Mouse (Mus musculus): Measurements from ENCODE around the gene Fkbp7.

Fkbp7 gene

DNA sequence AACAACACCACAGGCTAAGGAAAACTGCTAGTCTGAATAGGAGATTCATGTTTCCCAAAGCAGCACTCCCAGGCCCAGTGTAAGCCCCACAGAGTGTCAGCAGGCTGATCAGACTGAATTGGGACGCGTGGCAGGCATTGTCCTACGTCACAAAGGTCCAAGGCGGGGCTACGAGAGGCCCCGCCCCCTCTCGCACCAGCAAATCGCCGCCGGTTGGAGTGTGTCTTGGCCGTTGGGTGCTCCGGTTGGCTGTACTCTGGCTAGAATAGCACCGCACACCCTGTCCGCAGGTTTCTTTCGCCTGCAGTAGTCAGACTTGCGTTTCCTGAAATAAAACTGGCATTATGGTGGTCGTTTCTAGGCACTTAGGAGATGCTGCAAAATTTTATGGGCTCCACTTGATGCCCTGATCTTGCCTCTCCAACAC is at the start of gene Fkbp7:
TSS of gene Fkbp7 (minus strand) at position 151 of the 427 bp plus-strand sequence.
- DNase-seq: peak; percentile 95

DNA sequence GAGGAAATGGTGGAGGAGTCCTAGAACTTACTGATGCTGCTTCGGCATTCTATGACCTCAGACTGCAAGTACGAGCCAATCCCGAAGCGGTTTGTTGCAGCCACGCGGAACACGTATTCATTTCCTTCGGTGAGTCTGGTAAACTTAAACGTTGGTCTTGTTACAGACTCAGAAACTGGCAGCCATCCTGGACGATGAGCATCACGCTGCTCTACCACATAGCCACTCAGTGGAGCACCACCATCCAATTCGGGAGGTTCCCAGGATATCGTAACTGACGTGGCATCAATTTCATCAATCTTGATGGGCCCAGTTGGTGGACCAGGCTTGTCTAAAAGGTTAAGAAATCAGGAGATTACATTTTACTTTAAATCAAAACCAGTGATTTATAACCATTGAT is 46.7 kb upstream of the Fkbp7 start:
- DNase-seq: no peak

GRCm38 (mm10) chr2:76714984-76715383 is 42.1 kb upstream of the Fkbp7 start:
- DNase-seq: no peak

DNA sequence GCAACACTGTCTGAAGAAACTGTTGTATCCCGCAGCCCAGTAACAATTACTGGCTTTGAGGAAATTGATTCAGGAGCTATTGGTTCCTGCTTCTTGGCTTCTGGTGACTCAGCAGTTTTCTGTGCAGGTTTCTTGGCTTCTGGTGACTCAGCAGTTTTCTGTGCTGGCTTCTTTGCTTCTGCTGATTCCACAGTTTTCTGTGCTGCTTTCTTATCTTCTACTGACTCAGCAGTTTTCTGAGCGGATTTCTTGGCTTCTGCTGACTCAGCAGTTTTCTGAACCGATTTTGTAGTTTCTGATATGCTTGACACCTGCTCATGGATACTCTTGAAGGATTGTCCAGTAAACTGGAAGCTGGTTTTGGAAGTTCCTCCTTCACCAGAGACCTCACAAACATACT is 35.6 kb upstream of the Fkbp7 start:
- peak; percentile 7 for DNase-seq

- no peak for DNase-seq
Observed at GRCm38 (mm10) chr2:76705655-76706054, 32.7 kb upstream of the Fkbp7 start.

GRCm38 (mm10) chr2:76702751-76703150 is 29.8 kb upstream of the Fkbp7 start:
- DNase-seq: no peak

DNA sequence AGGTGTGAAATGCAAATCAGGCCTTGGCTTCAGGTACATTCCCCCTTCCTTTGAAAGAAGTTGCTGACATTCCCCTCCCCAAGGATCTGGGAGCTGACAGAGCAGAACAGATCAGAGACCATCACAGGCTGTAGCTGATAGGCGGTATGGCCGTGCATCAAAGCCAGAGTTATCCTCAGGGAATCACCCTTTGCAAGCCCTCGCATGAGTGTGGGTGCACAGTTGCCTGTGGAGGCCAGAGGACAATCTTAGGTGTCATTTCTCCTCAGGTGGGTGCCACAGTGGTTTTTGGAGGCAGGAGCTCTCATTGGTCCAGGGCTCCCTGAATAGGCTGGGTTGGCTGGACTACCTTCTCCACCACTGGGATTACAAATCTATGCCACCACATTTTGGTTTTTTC is 29.3 kb upstream of the Fkbp7 start:
- DNase-seq: no peak

DNA sequence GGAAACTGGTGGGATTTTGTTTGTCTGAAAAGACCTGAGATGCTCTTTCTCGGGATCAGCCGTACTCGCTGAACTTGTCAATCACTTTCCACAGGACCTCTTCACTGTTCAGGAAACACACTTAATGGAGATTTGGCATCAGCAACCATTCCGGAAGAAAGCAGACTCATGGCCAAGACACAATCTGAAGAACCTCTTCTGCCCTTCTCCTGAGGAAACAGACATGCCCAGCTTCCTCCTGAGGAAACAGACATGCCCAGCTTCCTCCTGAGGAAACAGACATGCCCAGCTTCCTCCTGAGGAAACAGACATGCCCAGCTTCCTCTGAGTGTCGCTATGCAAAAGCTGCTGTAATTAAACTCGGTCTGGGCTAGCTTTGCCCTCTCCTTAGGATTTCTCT is 22.4 kb upstream of the Fkbp7 start:
- no peak for DNase-seq

GRCm38 (mm10) chr2:76693765-76694164 is 20.8 kb upstream of the Fkbp7 start:
- no peak for DNase-seq

GRCm38 (mm10) chr2:76690436-76691204 is 17.7 kb upstream of the Fkbp7 start:
- no peak for DNase-seq

DNA sequence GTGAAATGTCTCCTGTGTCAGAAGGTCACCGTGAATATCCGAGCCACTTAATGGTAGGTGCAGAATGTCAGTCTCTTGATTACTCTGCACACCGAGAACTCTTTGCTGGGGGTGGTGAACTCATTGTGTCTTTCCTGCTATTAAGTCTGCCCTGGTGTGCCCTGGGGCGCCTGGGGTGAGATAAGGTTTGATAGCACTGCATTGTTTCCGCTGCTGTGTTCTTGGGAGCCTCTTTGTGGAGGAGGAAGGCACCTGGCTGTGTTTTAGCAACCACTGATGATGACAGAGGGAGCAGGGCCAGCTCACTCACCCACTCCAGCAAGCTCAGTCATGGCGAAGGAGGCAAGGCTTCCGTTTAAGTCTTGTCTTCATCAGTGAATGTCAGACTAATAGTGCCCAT is 15.2 kb upstream of the Fkbp7 start:
- no peak for DNase-seq

DNA sequence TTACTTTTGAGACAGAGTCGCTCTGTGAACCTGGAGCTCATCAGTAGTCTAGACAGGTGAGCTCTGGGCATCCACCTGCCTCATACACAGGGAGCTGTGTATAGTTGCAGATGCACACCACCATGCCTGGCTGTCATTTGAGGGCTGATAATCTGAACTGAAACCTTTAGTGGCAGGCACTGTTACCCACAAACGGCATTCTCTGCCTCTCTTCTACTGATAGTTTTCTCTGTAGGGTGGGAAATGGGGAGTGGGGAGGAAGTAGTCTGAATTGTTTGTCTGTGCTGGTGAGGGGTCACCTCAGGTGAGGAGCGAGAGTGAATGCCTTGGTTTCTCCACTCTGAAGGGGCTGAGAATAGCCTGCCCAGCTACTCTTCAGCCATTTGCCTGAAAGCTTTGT is 14.7 kb upstream of the Fkbp7 start:
- DNase-seq: no peak

DNA sequence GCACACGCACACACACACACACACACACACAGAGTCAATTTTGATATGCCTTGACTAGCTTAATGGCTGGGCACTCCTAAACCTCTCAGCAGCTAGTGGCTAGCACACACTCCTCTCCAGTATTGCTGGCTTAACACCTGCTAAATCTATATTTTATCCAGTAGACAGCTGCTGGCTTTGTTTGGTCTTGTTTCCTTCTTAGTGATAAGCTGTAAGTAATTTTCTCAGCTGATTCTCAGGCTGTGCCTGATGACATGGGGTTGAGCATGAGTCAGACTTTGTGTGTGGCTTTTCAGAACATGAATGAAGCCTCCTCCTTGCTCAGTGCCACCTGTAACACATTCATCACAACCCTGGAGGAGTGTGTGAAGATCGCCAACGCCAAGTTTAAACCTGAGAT is 14.1 kb upstream of the Fkbp7 start:
- no peak for DNase-seq

- DNase-seq: no peak
Observed at GRCm38 (mm10) chr2:76682301-76682700, 9.4 kb upstream of the Fkbp7 start.

DNA sequence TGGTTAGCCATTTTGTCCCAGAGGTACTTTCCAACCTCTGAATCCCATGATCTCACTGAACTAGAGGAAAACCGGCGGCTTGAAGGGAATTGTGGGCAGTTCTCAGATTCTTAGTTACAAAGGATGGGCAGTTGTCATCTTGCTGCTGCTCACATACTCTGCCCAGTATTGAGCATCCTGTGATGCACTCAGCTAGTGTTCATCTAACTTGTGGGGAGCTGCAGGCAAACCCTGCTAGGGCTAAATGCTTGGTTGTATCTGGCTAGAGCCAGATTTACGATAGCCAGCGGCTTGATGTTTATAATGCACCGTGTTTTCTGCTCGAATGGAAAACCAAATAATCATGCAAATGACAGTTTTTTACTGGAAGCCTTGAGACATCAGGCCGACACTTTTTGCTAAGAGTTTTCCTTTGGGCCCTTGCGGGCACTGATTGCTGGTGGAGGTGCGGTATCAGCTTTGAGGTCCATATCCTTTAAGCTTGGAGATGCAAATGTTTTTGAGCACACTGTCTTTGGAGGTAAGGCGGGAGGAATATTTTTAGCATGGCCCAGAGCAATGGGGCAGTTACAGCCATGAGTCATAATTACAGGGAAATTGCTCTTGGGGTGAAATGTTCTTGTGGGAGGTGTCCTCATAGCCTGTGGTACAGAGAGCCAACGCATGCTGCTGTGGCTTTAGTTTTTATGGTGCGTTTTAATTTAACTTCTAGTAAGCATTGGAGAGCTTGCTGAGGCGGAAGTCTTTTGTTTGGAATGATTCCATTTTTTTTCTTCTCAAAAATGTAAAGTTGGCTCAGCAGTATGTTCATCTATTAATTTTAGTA is 3.7 kb upstream of the Fkbp7 start:
- DNase-seq: peak; percentile 26

DNA sequence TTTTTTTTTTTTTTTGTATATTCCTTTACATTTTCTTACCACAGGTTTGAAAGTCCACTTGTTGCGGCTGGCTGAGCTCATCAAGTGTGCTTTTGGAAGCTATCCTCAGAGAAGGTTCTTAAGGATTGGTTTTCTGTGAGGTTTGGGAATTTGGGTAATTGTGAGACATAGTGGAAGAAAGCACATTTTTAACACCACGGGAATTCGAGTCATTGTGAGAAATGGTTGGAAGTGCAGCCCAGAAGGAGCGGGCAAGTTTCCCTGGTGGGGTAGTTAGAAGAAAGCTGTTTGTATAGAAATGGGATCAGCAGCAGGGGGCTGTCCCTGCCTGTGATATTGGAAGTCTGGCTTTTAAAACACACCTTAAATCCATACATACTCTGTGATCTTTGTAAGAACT is 3.0 kb upstream of the Fkbp7 start:
- peak; percentile 4 for DNase-seq

DNA sequence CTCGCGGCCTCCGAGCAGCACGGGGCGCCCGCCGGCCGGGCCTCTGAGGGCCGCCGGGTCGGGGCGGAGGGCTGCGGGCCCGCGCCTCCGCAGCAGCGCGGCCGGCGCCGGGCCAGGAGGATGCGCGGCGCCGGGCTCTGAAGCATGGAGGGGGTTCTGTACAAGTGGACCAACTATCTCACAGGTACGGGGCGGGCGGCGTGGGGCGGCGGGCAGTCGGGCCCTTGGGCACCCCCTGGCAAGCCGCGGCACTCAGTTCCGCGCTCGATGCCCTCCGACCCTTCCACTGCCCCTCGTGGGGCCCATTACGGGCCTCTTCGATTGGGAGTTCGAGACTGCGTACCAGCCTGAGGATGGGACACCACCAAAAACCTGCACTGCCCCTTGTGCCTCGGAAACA is 2.5 kb upstream of the Fkbp7 start:
- no peak for DNase-seq

DNA sequence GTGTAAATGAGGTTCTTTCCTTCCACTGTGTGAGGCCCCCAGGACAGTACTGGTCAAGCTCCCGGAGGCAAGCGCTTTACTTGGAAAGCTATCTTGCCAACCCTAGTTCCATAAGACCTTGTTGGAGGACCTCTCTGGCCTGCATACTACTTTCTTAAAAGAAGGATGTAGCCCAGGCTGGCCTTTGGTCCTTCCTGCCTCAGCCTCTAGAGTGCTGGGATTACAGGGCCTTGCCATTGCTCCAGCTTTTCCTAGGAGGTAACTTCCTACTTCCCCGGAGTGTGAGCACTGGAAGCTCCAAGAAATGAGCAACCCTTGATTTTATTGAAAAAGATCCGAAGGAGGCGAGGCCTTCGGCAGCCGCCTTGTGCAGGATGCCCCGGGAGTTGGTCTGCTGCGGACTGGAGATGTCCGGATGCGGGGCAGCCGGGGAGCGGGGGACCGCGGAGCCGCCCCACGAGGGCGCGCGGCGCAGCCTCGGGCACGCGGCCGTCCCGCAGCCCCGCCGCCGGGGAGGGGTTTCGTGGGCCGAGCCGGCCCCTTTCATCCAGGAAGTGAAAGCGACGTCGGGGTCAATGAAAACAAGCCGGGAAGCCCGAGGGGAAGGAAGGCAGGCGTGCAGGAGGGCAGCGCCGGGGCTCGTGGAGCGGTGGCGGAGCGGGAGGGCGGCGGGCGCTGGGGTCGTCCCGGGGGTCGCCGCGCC is 2.0 kb upstream of the Fkbp7 start, which contains the start of gene Plekha3:
TSS of gene Plekha3 (plus strand) at position 557 of the 703 bp plus-strand sequence.
- DNase-seq: peak; percentile 90

DNA sequence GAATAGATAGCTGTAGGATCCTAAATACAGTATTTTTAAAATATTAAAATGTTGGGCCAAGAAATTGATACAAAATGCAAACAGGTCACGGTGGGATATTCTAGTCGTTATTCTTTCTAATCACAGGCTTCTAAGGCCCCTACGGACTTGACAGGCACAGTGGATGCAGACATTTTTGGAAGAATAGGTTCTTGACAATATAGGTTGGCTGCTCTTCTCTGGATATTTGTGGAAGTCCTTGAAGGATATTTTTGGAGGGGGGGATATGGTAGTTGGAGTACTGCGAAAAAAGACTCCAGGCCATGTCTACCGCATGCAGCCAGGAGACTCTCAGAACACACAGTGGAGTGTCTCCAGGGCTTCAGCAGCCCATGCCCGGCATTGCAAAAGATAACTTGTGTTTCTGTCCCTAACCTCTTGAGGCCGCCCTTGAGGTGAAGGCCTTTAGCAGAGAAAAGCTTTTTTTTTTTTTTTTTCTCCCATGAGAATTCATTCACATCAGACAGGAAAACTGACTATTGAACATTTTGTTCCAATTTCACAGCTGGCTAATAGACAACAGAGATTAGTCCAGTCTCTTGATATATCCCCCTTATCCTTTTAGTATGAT is 661 bp upstream of the Fkbp7 start:
- DNase-seq: peak; percentile 64

- peak; percentile 16 for DNase-seq
Observed at GRCm38 (mm10) chr2:76672134-76672745, 676 bp downstream of the Fkbp7 start.

- no peak for DNase-seq
Observed at GRCm38 (mm10) chr2:76671641-76672040, 1.3 kb downstream of the Fkbp7 start.

DNA sequence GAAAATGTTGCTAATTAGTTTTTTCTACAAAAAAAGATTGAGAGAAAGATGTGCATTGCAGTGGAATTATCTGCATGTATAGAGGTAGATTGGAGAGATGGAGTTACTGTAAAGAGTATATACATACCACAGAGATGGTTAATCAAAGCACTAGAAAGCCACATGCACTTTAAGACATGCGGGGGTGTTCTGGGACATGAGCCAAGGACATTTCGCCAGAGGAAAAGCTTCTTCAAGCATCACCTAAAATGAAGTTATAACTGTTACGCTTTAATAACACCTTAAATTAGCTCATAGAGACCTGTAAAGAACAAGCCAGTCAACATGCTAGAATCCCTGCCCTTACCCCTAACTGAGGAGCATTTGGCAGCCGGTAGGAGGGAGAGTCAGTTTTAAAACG is 5.7 kb downstream of the Fkbp7 start:
- no peak for DNase-seq

DNA sequence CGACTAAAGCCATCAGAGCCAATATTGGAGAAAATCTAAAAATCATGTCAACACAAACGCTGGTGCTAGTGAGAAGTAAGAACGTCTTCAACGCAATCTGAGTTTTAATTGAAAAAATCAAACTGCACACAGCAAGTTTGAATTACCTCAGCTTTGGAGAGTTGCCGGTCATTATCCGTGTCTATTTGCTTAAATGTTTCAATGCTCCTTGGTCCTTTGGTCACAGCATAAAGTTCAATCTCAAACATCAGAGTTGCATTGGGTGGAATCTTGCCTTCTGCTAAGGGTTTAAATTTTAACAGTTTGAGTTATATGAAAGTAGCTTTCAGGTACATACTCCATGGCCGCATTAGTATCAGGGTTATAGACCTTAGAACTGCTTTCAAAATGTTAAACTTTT is 7.4 kb downstream of the Fkbp7 start:
- DNase-seq: no peak
